Mouse (Mus musculus) frontal cortex, postnatal 36 days (tissue): Measurements from ENCODE around the gene Commd9.

Source experiments
- DNase-seq, 2 experiments: peaks; one replicate each; pipeline ENCODE4 v3.0.0; 2022; ENCODE audit warnings: low spot score in 2 of 2

Gene Commd9

DNA sequence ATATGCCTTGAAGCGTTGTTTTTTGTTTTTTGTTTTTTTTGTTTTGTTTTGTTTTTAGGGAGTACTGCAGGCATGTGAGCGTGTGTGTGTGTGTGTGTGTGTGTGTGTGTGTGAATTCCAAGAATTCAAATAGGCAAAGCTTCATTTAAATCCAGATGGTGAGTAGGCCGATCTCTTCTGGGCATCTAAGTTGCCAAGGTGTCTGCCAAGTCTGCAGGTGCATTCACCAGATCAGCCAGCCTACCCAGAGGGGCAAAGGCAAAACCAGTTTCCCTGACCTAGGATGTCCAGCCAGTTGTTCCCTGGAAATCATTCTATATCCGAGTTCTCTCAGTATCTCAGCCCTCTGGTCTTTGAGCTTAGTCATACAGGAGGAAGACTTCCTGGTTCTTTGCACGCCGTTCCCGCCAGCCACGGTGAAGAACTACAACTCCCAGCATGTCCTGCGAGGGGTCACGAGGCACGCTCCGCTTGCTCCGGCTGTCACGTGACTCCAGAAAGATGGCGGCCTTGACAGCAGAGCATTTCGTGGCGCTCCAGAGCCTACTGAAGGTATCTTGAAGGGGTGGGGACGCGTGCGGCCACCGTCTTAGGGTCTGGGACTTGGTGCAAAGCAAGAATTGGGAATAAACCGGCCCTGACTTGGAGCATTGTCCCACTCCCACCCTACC is at the start of gene Commd9:
Commd9 (plus strand) TSS at position 480 of the 671 bp plus-strand sequence.
- DNase-seq = peak; percentile 93 to 96

DNA sequence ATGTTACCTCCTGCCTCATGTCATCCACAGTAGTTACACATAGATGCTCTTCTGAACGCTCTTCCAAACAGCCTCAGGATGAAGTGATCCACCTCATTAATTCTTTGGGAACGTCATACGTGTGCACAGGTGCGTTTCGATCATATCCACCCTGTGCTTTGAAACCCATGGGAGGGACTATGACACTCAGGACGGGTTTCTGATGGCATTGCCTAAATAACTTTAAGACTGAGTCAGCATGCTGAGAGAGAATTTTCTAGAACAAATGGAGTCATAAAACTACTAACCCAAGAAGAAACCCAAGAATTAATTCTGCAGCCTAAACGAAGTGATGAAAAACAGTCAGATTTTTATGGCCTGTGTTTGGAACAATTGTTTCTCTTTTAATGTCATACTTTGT is 43.3 kb upstream of the Commd9 start:
- no peak for DNase-seq

DNA sequence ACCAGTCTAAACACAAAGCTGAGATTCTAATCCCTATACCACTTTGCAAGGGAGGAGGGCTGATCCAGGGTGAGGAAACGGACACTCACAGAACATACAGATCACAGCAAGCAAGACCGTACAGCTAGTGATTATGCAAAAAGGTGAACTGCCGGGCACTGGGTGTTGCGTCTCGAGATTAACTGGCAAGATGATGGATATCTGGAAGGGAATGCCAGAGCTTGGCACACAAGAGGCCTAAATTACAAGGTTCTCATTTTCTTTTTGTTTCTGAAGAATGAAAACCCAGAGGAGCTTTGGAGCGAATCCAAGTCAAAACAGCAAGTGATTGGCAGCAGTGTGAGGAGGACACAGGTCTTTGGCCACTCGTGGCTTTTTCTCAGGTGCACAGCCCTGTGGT is 31.3 kb upstream of the Commd9 start:
- no peak for DNase-seq

DNA sequence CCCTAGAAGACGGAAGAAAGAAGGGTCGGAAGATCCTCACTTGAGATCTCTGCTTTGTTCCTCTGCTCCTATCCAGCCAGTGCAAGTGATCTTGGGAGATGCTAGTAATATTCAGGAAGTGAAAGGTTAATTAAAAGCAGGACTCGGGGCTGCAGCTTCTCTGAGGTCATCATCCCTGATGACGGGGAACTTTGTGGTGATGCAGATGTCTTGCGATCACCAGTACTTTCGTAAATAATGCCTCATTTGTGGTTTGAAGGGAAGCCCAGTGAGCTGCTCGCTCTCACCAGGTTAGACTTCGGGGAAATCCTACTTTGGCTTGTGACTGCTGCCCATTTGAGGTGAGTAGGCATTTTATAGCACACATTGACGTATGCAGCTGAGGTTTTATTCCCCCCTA is 29.9 kb upstream of the Commd9 start:
- DNase-seq = no peak

DNA sequence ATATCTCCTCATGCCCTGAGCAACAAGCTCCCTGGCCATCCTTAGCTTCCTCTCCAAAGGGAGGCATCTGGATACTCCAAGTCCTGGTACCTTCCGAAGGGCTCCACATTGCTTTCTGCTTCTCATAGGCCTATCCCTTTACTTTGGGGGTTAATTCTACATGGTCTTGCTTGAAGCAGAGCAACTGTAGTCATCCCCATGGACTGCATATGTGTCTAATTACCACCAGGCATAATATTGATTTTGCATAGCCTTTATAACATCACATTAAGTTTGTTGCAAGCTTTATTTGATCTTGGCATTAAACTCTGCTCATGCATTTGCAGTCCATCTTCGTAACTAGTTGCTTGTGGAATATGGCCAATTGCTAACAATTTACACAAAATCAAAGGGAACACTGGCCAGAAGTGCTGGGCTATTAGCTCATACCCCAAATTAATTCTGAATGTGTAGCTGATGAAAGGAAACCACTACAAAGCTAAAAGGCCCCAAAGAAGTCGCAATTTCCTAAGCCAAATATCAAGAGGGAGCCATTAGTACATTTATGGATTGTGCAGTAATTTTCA is 25.0 kb upstream of the Commd9 start:
- no peak for DNase-seq

DNA sequence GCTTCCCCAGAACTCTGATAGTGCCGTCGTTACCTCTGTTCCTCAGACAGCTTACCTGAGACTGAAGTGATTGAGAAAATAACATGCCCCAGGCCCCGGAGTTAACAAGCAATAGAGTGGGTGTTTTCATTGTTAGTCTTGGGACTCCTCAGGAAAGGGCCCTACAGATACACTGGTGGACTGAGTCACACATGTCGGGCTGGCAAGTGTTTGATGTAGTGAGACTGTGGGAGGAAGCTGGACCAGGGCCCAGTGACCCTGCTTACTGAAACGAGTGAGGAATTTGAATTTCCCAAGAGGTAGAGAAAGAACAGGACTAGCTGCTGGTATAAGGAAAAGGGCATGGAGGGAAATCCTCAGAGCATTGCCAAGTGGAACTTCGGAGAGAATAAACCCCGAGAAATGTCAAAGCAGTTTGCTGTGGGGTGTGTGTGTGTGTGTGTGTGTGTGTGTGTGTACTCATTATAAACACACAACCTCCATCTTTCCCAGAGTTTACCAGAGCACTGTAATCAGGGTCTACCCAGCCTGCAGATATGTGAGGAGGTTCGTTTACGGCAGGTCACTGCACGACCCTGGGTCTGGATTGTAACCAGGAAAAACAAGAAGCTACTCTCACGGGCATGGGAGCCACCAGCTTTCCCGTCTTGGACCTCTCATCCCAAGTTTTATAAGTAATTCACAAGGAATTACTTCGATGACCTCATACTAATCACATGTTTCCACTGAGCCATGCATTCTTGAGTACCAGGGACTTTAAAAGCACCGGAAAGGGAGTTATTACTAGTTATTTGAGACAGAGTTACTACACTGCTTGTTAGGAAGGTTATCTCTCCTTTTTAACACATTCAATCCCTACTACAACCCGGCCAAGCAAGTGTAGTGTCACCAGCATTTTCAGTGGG is 23.6 kb upstream of the Commd9 start:
- DNase-seq = no peak

DNA sequence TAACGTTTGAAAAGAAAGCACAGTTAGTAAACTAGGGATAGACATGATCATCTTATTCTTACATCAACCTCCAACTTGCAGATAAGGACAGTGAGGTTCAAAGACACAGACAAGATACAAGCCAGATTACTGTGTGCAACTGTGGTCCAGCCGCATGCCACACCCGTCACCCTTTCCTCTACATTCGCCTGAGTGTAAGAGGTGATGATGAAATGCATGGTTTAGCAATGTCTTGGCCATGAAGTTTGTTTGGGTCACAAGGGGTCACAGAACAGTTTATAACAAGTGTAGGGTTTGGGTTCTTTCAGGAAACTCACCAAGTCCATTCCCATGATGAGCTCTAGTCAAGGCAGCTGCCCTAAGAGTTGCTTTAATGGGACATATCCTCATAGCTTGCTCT is 17.4 kb upstream of the Commd9 start:
- no peak for DNase-seq

DNA sequence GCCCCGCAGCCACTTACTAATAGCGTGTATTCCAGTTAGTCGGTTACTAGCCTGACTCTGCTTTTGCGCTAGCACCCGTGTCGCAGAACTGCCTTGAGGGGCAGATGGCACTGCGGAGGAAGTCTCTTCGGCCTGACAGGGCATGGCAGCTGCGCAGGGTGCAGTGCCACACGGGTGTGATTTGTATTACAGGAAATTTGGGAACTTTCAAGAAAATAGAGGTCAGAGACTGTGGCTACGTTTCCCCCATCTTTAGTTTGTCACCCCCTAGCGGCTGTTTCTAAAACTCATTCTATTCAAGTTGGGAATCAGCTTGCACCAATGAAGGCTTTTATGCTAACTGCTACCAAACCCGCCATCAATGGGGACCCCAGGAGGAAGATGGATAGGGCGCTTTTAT is 14.9 kb upstream of the Commd9 start:
- peak; percentile 17 to 47 for DNase-seq

DNA sequence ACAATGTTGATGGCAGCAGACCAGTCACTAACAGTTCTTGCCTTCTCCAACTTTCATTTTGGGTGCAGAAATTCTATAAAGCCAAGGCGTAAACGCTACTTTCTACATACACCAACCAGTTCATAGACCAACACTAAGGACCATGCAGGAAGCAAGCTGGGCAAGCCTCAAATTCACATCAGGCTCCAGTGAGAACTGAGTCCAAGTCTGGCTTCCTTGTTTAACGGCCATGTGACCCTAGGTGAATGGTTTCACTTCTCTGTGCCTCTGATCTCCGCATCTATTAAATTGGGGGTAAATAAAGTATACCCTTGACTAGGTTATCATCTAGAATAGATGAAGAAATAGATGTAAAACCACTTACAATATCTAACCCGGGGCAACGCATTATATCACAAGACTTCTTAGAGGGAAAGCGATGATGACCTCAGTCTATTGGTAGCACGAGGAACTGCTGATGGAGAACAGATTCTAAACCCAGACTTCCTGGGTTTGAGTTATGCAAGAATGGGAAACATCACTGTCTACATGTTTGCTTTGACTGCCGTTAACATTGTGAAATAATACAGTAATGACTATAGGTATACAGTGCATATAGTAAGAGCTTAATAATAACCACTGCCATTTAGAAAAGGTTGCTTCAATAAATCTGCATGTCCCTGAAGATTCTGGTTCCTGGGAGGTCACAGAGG is 4.4 kb upstream of the Commd9 start:
- DNase-seq = no peak

DNA sequence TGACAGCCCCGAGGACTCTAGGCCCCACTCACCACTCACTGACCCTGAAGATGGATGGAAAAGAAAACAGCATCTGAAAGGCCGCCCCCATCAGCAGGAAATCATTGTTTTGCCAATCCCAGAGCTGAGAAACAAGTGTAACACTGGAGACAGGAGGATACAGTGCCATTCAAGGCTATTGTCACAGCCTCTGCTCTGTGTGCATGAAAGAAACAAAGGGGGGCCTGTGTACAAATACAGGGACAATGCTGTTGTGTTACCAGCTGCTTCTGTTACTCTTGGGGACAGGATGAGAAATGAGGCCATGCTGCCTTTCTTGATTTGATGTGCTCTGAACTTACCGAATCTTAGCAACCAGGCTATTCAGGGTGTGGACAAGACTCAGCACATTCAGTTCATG is 3.0 kb upstream of the Commd9 start, which contains the start of gene Prr5l:
Prr5l (minus strand) TSS at position 30 of the 400 bp plus-strand sequence.
- DNase-seq = no peak

DNA sequence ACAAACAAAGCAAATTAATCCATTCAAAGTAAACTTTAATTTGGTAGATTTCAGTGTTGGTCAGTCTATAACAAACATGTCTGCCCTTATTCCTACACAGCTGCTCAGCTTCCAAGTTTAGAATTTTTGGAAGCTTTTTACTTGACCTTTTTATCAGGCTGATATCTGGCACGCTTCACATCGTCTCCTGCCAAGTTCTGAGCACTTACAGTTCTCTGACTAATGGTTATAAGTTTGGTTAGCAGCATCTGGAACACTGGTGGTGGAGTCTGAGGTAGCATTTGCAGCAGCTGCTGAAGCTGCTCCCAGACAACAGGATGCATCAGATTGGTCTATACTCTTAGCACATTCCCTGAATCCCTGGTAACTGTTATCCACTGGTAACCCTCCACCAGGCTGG is 1.8 kb upstream of the Commd9 start:
- DNase-seq = no peak

DNA sequence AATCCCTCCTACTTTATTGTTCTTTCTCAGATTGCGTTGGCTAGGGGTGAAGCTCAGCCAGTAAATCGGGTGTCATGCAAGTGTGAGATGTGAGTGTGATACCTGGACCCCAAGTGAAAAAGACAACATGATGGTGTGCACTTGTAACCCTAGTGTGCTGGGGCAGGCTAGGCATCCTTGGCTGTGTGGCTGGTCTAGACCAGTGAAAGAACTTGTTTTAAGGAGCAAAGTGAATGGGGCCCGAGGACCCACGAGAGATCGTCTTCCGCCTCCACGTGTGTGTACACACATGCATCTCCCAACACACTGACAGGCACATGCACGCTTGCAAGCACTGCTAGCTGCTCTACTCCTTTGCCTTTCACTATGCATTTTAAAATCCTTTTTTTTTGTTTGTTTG is 2.8 kb downstream of the Commd9 start:
- DNase-seq = no peak

DNA sequence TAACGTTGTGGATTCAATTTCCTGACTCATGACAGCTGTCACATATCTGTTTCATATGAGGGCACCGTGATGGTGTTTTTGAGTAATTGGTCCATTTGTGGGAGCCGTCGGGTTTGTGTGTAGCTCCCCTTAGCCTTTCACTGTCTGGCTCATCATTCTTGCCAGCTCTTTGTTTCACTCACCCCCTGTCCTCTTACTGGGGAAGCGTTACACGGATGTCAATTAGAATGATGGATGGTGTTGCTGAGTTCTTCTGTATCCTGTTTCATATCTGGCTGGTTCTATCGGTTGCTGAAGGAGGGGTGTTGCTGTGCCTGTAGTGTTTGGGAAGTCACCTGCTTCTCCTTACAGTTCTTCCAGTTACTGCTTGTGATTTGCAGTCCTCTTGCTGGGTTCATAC is 5.1 kb downstream of the Commd9 start:
- DNase-seq = no peak

DNA sequence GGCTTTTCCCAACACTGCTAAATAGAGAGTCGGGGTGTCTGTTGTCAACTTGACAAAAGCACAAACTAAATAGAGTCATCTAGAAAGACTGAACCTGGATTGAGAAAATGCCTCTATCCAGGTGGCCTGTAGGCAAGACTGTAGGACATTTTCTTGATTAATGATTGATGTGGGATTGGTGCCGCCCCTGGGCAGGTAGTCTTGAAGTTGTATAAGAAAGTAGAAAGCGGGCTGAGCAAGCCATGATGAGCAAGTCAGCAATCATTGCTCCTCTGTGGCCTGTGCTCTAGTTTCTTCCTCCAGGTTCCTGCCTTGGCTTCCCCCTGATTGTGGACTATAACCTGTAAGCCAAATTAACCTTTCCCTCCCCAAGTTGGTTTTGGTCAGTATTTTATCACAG is 8.1 kb downstream of the Commd9 start:
- DNase-seq = no peak

DNA sequence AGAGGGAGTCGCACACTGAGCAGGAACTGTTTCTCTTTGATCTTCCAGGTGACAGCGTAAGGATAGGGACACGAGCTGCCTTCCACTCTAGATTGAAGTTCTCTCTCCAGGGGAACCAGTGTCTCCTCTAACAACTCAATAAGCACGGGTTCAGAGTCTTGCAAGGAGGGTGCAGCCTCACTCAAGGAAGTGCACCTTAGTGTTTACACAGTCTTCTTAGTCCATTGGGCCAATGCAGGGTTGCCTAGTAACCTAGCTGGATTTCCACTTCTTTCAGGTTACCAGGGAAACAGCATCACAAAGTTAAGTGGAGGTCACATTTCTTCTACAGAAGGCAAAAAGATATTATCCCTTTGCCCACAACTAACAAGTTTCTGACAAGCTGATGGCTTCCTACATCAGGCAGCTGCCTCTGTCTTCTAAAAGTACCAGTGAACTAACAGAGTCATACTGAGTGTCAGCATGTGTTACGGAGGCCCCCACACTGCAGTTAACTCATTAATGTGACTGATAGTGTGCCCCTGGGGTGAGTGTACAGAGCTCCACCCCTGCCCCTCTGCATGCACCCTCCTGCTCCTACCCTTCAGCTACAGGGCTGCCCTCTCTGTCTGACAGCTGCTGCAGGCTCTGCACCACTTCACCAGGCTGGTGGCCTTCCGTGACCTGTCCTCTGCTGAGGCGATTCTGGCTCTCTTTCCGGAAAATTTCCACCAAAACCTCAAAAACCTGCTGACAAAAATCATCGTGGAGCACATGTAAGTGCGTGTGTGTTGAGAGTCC is 10.6 kb downstream of the Commd9 start:
- no peak for DNase-seq

DNA sequence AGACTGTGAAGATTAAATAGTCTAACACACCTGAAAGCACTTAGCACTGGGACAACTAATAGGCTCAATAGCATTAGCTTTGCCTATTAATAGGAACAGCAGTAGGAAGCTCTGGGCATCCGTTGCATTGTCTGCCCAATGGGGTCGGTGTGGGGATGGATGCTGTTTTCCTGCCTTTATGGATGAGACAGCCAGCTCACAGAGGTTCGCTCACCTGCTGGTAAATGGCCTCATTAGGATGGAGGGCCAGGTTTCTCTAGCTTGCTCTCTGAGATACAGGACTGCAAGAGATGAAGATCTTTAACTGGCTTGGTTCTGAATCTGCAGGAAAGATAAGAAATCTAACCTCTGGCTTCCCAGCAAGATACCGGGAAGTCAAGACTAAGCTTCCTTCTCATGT is 16.1 kb downstream of the Commd9 start:
- no peak for DNase-seq

DNA sequence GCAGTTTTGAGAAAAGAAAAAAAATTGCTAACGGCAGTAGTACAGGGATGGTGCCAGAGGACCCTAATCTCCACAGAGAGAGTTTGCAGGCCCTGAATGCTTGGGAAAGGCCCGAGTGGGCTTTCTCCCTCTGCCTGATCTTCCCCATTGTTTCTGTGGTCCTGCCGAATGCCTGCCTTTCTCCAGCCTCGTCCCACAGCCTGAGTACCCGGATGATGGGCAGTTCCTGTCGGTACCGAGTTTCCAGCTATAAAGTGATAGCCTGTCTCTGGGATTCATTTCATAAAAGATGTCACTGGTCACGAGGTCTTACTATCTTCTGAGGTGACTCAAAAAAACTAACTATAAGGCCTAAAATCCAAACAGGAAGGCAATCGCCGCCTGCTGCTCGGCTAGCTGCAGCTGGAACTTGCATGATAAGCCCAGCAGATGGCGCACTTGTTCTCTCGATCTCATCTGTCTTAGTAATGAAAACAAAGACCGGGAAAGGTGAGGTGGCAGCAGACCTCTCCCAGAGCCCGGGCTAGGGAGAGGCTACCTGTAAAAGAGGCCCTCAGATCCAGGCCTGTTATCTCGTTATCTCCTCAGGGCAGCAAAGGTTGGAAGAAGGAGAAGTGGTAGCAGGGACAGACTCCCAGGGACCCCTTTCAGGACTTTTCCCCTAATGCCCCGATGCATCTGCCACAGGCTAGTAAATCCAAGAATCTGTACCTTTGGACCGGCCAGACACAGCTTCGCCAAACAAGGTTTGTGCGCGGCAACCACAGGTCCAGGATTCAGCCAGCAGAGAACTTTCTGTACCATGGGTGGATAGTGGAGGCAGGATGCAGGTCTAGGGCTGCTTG is 19.7 kb downstream of the Commd9 start:
- peak; percentile 86 to 90 for DNase-seq

DNA sequence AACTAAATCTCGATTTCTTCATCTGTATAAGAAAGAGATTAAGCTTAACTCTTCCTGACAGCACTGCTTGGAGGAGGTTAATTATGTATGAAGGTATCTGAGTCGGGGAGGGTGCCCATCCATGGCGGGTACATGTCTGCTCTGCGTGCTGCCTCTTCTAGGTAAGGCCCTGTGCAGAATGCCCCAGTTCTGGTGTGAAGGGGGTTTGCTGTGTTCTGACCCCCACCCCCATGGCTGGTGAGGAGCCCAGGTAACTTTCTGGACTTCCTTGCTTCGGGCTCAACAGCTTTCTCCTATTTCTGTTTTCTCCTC is 20.3 kb downstream of the Commd9 start:
- no peak for DNase-seq

DNA sequence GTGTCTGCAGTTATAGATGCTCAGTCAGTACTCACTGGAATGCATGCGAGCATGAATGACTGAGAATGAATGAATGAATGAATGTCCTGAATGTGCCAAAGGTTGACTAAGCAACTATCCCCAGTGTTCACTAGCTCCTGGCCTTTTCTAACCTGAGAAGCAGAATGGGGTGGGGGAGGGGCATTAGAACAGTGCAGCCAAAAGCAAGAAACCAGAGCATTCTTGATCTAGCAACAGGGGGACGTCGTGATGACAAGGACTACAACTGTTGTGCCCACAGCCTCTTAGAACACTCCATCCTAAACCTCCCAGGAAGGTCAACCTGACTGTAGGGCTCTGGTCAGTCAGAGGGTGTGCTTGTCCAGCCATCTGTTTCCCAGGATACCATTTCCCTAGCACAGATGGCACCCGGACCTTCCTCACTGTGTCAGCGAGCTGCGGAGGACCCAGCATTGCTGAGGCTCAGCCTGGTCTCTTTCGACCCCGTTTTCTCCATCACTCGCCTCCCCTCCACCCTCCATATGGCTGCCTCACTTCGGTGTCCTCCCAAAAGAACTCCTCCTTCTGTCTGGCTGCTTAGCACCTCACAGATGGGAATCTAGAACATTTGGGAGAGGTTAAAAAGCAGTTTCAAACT is 21.5 kb downstream of the Commd9 start:
- peak; percentile 42 to 51 for DNase-seq

DNA sequence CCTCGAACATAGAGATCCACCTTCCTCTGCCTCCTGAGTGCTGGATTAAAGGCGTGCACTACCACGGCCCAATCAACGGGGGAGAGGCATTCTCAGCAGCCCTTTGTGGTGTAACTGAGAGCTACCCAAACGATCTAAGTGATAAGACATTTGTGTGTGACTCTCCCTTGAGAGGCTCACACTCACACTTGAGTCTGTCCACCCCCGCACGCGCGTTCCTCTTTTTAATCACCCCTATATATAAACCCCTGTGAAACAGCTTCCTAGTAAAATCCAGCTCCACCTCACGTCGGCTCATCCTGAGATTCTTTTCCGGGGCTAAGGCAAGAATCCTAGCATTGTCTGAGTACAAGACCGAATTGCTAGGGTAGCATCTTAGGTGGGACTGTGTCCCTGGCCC is 22.7 kb downstream of the Commd9 start:
- DNase-seq = peak; percentile 44 to 76
